Mouse (Mus musculus) midbrain, embryonic 16.5 days (tissue): ENCODE results near the gene Nsmce4a. TPM values are rescaled to one million over a fixed set of nuclear protein-coding genes. Genes with fewer than 3 reads are reported as not detected.

Experiments used
- ATAC-seq: fragments of 200-750 bp; cut with Nextera tagmentation; 2 replicates; pipeline ENCODE4 v1.8.0; 2017; ENCODE audit warnings: moderate TSS enrichment
- H3K27ac ChIP-seq: fragments of 300-500 bp; sonication (generic); 2 replicates; pipeline ENCODE4 v1.5.1; 2014; ENCODE audit warnings: mild to moderate bottlenecking, low read length, mixed read lengths
- H3K27me3 ChIP-seq: fragments of 300-500 bp; sonication (generic); 2 replicates; pipeline ENCODE4 v1.6.1; 2014; ENCODE audit warnings: low read depth, low read length, mixed read lengths; ENCODE audit not compliant: control insufficient read depth, insufficient read depth
- H3K36me3 ChIP-seq: fragments of 300-500 bp; sonication (generic); 2 replicates; pipeline ENCODE4 v1.6.1; 2014; ENCODE audit warnings: mild to moderate bottlenecking, low read length, moderate library complexity, mixed read lengths; ENCODE audit not compliant: control insufficient read depth, insufficient read depth
- H3K4me1 ChIP-seq: fragments of 300-500 bp; sonication (generic); 2 replicates; pipeline ENCODE4 v1.6.1; 2014; ENCODE audit warnings: mild to moderate bottlenecking, low read length, mixed read lengths; ENCODE audit not compliant: control insufficient read depth, insufficient read depth
- H3K4me2 ChIP-seq: fragments of 300-500 bp; sonication (generic); 2 replicates; pipeline ENCODE4 v1.6.1; 2014; ENCODE audit warnings: mild to moderate bottlenecking, low read length, mixed read lengths
- H3K4me3 ChIP-seq: fragments of 300-500 bp; sonication (generic); 2 replicates; pipeline ENCODE4 v1.5.1; 2014; ENCODE audit warnings: low read depth, mild to moderate bottlenecking, low read length, moderate library complexity, mixed read lengths
- H3K9ac ChIP-seq: fragments of 300-500 bp; sonication (generic); 2 replicates; pipeline ENCODE4 v1.6.1; 2014; ENCODE audit warnings: low read depth, low read length, mixed read lengths
- H3K9me3 ChIP-seq: fragments of 300-500 bp; sonication (generic); replicated peaks from 2 replicates; pipeline ENCODE4 v1.6.1; 2014; ENCODE audit warnings: mild to moderate bottlenecking, low read length, mixed read lengths; ENCODE audit not compliant: control insufficient read depth, poor library complexity, severe bottlenecking
- WGBS: fragments of 180-500 bp; shearing (Covaris S2); extraction: QIAGEN DNeasy Blood & Tissue Kit; methylation state at CpG from one replicate; pipeline ENCODE4 v1.1.7; 2014; 5-methylcytosine and 5-hydroxymethylcytosine counted together
- polyA plus RNA-seq: library from polyadenylated mRNA; unstranded; fragments of >200 nt; fragmentation: Nextera tagmentation; extraction: Ambion mirVana; gene quantifications from 2 replicates; pipeline ENCODE4 v1.2.1, GENCODE M21; 2015

The Nsmce4a gene
- polyA plus RNA-seq: 70.3 and 73.2 TPM in 2 replicates

DNA sequence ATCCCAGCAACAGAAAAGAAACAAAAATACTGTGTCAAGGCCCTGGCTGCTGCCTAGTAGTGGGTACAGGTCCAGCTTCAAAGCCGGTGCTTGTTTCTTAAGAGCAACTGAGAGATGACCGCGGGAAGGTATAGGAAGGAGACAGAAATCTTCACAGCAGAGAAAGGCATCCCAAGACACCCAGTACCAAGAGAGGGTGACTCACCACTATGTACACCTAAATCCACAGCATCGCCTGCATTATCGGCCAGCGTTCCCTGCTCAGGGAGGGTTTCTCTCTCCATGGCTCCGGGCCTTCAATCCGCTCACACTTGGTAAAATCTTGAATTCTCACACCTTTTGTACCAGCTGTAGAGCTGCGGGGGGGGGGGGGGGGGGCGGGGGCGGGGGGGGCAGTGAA, at the start of gene Nsmce4a:
TSS of gene Nsmce4a (minus strand) at position 298 of the 400 bp plus-strand sequence.
- H3K4me3 ChIP-seq: no peak within 1 kb of the TSS
- H3K9me3 ChIP-seq: no peaks in the 10 kb centered on the region
- no peaks in the 10 kb centered on the region for H3K4me1 ChIP-seq
- no peak within 1 kb of the TSS for H3K9ac ChIP-seq
- WGBS: 83% methylated on average over 8 of the region's 11 CpGs
- no peak for ATAC-seq
- no peak within 1 kb of the TSS for H3K4me2 ChIP-seq
- no peaks in the 10 kb centered on the region for H3K36me3 ChIP-seq
- H3K27me3 ChIP-seq: no peaks in the 10 kb centered on the region
- H3K27ac ChIP-seq: no peak within 1 kb of the TSS

DNA sequence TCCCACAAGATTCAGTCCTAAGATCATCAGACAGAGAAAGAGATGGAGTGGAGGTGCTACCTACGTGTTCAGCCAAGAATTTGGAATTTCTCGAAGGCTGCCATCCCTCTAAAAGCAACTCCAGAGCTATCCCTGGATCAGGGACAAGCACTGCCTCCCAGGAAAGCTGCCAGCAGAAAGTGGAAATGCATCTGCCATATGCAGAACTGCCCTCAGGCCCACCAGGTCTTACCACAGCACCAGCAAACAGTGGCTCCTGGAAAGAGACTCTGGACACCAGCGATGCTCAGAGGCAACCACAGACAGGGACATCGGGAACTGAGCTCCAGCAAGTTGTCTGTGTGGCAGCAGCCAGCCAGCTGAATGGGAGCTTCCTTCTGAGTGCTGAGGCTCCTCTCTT, 49.4 kb upstream of the Nsmce4a start:
- H3K9me3 ChIP-seq: no peaks in the 10 kb centered on the region
- WGBS: 87% methylated on average over 4 of the region's 4 CpGs
- no peak overlapping the region for H3K9ac ChIP-seq
- H3K27me3 ChIP-seq: no peaks in the 10 kb centered on the region
- H3K4me3 ChIP-seq: no peak overlapping the region
- no peaks in the 10 kb centered on the region for H3K36me3 ChIP-seq
- no peak overlapping the region for H3K4me2 ChIP-seq
- no peaks in the 10 kb centered on the region for H3K4me1 ChIP-seq
- H3K27ac ChIP-seq: no peak overlapping the region
- no peak for ATAC-seq

GRCm38 (mm10) chr7:130621953-130622352, 49.0 kb upstream of the Nsmce4a start:
- H3K4me2 ChIP-seq: no peak overlapping the region
- H3K9ac ChIP-seq: no peak overlapping the region
- 67% methylated on average over 3 of the region's 3 CpGs for WGBS
- H3K27ac ChIP-seq: no peak overlapping the region
- no peaks in the 10 kb centered on the region for H3K4me1 ChIP-seq
- H3K4me3 ChIP-seq: no peak overlapping the region
- no peaks in the 10 kb centered on the region for H3K9me3 ChIP-seq
- ATAC-seq: no peak
- no peaks in the 10 kb centered on the region for H3K36me3 ChIP-seq
- H3K27me3 ChIP-seq: no peaks in the 10 kb centered on the region

DNA sequence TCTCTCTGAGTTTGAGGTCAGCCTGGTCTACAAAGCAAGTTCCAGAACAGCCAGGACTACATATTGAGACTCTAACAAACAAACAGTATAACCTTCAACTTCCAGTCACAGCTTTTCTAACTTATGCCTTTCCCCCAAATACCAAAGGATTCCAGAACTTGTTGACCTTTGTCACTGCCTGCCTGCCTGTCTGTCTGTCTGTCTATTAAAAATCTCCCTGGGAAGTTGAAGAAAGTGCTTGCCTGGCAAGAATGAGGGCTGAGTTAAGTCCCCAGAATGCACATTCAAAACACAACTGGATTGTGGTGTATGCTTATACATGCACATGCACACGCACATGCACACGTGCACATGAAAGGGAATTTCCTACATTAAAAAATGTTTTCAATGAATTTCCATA, 48.1 kb upstream of the Nsmce4a start:
- 90% methylated on average over 2 of the region's 2 CpGs for WGBS
- no peaks in the 10 kb centered on the region for H3K9me3 ChIP-seq
- no peak overlapping the region for H3K4me2 ChIP-seq
- no peak overlapping the region for H3K4me3 ChIP-seq
- H3K27me3 ChIP-seq: no peaks in the 10 kb centered on the region
- H3K36me3 ChIP-seq: no peaks in the 10 kb centered on the region
- H3K4me1 ChIP-seq: no peaks in the 10 kb centered on the region
- H3K27ac ChIP-seq: no peak overlapping the region
- ATAC-seq: no peak
- H3K9ac ChIP-seq: no peak overlapping the region

- Histone ChIP-seq H3K9me3 (no peaks in the 10 kb centered on the region), H3K9ac (no peak overlapping the region), H3K27ac (no peak overlapping the region), H3K36me3 (no peaks in the 10 kb centered on the region), H3K4me3 (no peak overlapping the region), H3K27me3 (no peaks in the 10 kb centered on the region), H3K4me1 (no peaks in the 10 kb centered on the region), H3K4me2 (no peak overlapping the region)
- WGBS: 52% methylated on average over 3 of the region's 3 CpGs
- no peak for ATAC-seq
Measured at GRCm38 (mm10) chr7:130617591-130617990, 44.7 kb upstream of the Nsmce4a start.

GRCm38 (mm10) chr7:130613973-130614372, 41.1 kb upstream of the Nsmce4a start:
- Histone ChIP-seq H3K4me3 (no peak overlapping the region), H3K4me1 (no peaks in the 10 kb centered on the region), H3K27me3 (no peaks in the 10 kb centered on the region), H3K27ac (no peak overlapping the region), H3K4me2 (no peak overlapping the region), H3K9me3 (no peaks in the 10 kb centered on the region), H3K9ac (no peak overlapping the region), H3K36me3 (no peaks in the 10 kb centered on the region)
- 60% methylated on average over 4 of the region's 4 CpGs for WGBS
- no peak for ATAC-seq

GRCm38 (mm10) chr7:130606958-130607357, 34.0 kb upstream of the Nsmce4a start:
- H3K4me1 ChIP-seq: no peaks in the 10 kb centered on the region
- ATAC-seq: no peak
- WGBS: 57% methylated on average over 4 of the region's 4 CpGs
- H3K4me3 ChIP-seq: no peak overlapping the region
- H3K27ac ChIP-seq: no peak overlapping the region
- no peaks in the 10 kb centered on the region for H3K9me3 ChIP-seq
- no peak overlapping the region for H3K9ac ChIP-seq
- no peak overlapping the region for H3K4me2 ChIP-seq
- no peaks in the 10 kb centered on the region for H3K27me3 ChIP-seq
- no peaks in the 10 kb centered on the region for H3K36me3 ChIP-seq

- Histone ChIP-seq H3K4me3 (no peak overlapping the region), H3K9ac (no peak overlapping the region), H3K4me2 (no peak overlapping the region), H3K4me1 (no peaks in the 10 kb centered on the region), H3K27ac (no peak overlapping the region), H3K27me3 (no peaks in the 10 kb centered on the region), H3K9me3 (no peaks in the 10 kb centered on the region), H3K36me3 (no peaks in the 10 kb centered on the region)
- 31% methylated on average over 6 of the region's 6 CpGs for WGBS
- no peak for ATAC-seq
Measured at GRCm38 (mm10) chr7:130605111-130605510, 32.2 kb upstream of the Nsmce4a start.

GRCm38 (mm10) chr7:130604390-130604789, 31.5 kb upstream of the Nsmce4a start:
- Histone ChIP-seq H3K36me3 (no peaks in the 10 kb centered on the region), H3K27me3 (no peaks in the 10 kb centered on the region), H3K4me2 (no peak overlapping the region), H3K4me1 (no peaks in the 10 kb centered on the region), H3K27ac (no peak overlapping the region), H3K9me3 (no peaks in the 10 kb centered on the region), H3K9ac (no peak overlapping the region), H3K4me3 (no peak overlapping the region)
- 82% methylated on average over 2 of the region's 2 CpGs for WGBS
- ATAC-seq: no peak

- no peaks in the 10 kb centered on the region for H3K36me3 ChIP-seq
- H3K9me3 ChIP-seq: no peaks in the 10 kb centered on the region
- H3K4me2 ChIP-seq: no peak overlapping the region
- H3K27ac ChIP-seq: no peak overlapping the region
- no peak for ATAC-seq
- 96% methylated on average over 5 of the region's 5 CpGs for WGBS
- H3K4me3 ChIP-seq: no peak overlapping the region
- H3K4me1 ChIP-seq: no peaks in the 10 kb centered on the region
- no peaks in the 10 kb centered on the region for H3K27me3 ChIP-seq
- no peak overlapping the region for H3K9ac ChIP-seq
Measured at GRCm38 (mm10) chr7:130603556-130603955, 30.6 kb upstream of the Nsmce4a start.
